Mouse (Mus musculus) midbrain, embryonic 13.5 days (tissue): ENCODE measurements around the gene Gm29797. TPM values are rescaled to one million over a fixed set of nuclear protein-coding genes. Genes with fewer than 3 reads are reported as not detected.

Experiments used
- ATAC-seq: fragments of 200-750 bp; cut with Nextera tagmentation; 2 replicates; pipeline ENCODE4 v1.8.0; 2017; ENCODE audit warnings: mild to moderate bottlenecking, moderate TSS enrichment, moderate library complexity
- H3K27ac ChIP-seq: fragments of 300-500 bp; sonication (generic); 2 replicates; pipeline ENCODE4 v1.5.1; 2015; ENCODE audit warnings: inconsistent platforms, mild to moderate bottlenecking, moderate library complexity
- H3K27me3 ChIP-seq: fragments of 300-500 bp; sonication (generic); 2 replicates; pipeline ENCODE4 v1.6.1; 2015; ENCODE audit warnings: mild to moderate bottlenecking, inconsistent platforms
- H3K36me3 ChIP-seq: fragments of 300-500 bp; sonication (generic); 2 replicates; pipeline ENCODE4 v1.6.1; 2015; ENCODE audit warnings: mild to moderate bottlenecking, inconsistent platforms
- H3K4me1 ChIP-seq: fragments of 300-500 bp; sonication (generic); replicated peaks from 2 replicates; pipeline ENCODE4 v1.6.1; 2015; ENCODE audit warnings: inconsistent platforms
- H3K4me2 ChIP-seq: fragments of 300-500 bp; sonication (generic); replicated peaks from 2 replicates; pipeline ENCODE4 v1.6.1; 2015; ENCODE audit warnings: moderate library complexity, mild to moderate bottlenecking, inconsistent platforms
- H3K4me3 ChIP-seq: fragments of 300-500 bp; sonication (generic); replicated peaks from 2 replicates; pipeline ENCODE4 v1.5.1; 2015; ENCODE audit warnings: mild to moderate bottlenecking, inconsistent platforms
- H3K9ac ChIP-seq: fragments of 300-500 bp; sonication (generic); replicated peaks from 2 replicates; pipeline ENCODE4 v1.6.1; 2015; ENCODE audit warnings: mild to moderate bottlenecking, inconsistent platforms
- H3K9me3 ChIP-seq: fragments of 300-500 bp; sonication (generic); 2 replicates; pipeline ENCODE4 v1.6.1; 2016; ENCODE audit warnings: mild to moderate bottlenecking, inconsistent platforms
- WGBS: fragments of 180-500 bp; shearing (Covaris S2); methylation state at CpG from one replicate; pipeline ENCODE4 v1.1.7; 2015; 5-methylcytosine and 5-hydroxymethylcytosine counted together
- polyA plus RNA-seq: library from polyadenylated mRNA; unstranded; fragments of >200 nt; fragmentation: Nextera tagmentation; extraction: Ambion mirVana; gene quantifications from 2 replicates; pipeline ENCODE4 v1.2.1, GENCODE M21; 2015

Gene Gm29797
- polyA plus RNA-seq, 1 experiment from 2014 or later, result not detected

- no peak overlapping the region for H3K4me3 ChIP-seq
- H3K4me2 ChIP-seq, result peak overlapping the region; percentile 30
- 0 out of 2 replicates have a peak, but pooled peaks have one; percentile 12 for ATAC-seq
- no peak overlapping the region for H3K27ac ChIP-seq
- H3K36me3 ChIP-seq, result no peaks in the 10 kb centered on the region
- H3K9me3 ChIP-seq, result no peaks in the 10 kb centered on the region
- WGBS, result 1% methylated on average over 14 of the region's 14 CpGs
- peaks cover 35% of the 10 kb centered on the region for H3K4me1 ChIP-seq
- peaks cover 45% of the 10 kb centered on the region for H3K27me3 ChIP-seq
- H3K9ac ChIP-seq, result 0 out of 2 replicates have a peak overlapping the region, but pooled peaks have one; percentile 5
Observed at GRCm38 (mm10) chr2:181675454-181675853, 18.6 kb downstream of the Gm29797 start.

- ATAC-seq, result no peak
- 38% methylated on average over 2 of the region's 2 CpGs for WGBS
Observed at GRCm38 (mm10) chr2:181676424-181676823, 19.6 kb downstream of the Gm29797 start.

GRCm38 (mm10) chr2:181677096-181677754 lies 20.4 kb downstream of the Gm29797 start:
- Histone ChIP-seq H3K4me3 (no peak overlapping the region), H3K27ac (no peak overlapping the region; the same call in 1 of the 2 replicates), H3K4me1 (peaks cover 34% of the 10 kb centered on the region), H3K27me3 (peaks cover 27% of the 10 kb centered on the region), H3K9me3 (no peaks in the 10 kb centered on the region), H3K9ac (no peak overlapping the region), H3K36me3 (no peaks in the 10 kb centered on the region), H3K4me2 (no peak overlapping the region)
- ATAC-seq, result no peak
- WGBS, result 58% methylated on average over 5 of the region's 5 CpGs

More at GRCm38 (mm10) chr2:181676424-181676823, 19.6 kb downstream of the Gm29797 start:
- Histone ChIP-seq H3K9me3 (no peaks in the 10 kb centered on the region), H3K9ac (no peak overlapping the region), H3K4me3 (no peak overlapping the region), H3K27me3 (peaks cover 35% of the 10 kb centered on the region), H3K36me3 (no peaks in the 10 kb centered on the region), H3K4me1 (peaks cover 35% of the 10 kb centered on the region), H3K27ac (peak overlapping the region; percentile 57), H3K4me2 (no peak overlapping the region)

DNA sequence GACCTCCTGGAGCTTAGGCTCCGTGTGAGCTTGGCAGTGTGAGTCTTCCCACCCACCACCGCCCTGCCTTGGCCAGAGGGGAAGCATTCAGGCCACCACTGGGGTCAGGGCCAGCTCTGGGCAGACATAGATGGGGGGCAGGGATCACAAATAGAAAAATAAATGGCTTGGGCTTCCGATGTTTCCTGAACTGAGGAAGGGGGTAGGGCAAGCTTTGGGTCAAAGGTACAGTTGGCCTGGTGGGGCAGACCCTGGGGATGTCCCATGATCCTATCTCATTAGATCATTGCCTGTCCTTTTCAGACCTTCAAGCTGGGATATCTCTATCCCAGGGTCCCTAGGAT lies 20.9 kb downstream of the Gm29797 start:
- ATAC-seq, result no peak
- Histone ChIP-seq H3K4me1 (peaks cover 34% of the 10 kb centered on the region), H3K27me3 (peaks cover 22% of the 10 kb centered on the region), H3K4me2 (no peak overlapping the region), H3K27ac (no peak overlapping the region), H3K4me3 (no peak overlapping the region), H3K36me3 (no peaks in the 10 kb centered on the region), H3K9ac (no peak overlapping the region), H3K9me3 (no peaks in the 10 kb centered on the region)
- WGBS, result 63% methylated on average over 3 of the region's 3 CpGs

- 36% methylated on average over 1 of the region's 1 CpGs for WGBS
- Histone ChIP-seq H3K9me3 (no peaks in the 10 kb centered on the region), H3K27ac (no peak overlapping the region), H3K27me3 (peaks cover 12% of the 10 kb centered on the region), H3K9ac (no peak overlapping the region), H3K4me1 (peaks cover 27% of the 10 kb centered on the region), H3K36me3 (no peaks in the 10 kb centered on the region), H3K4me2 (no peak overlapping the region), H3K4me3 (no peak overlapping the region)
- peak; percentile 48 for ATAC-seq
Observed at GRCm38 (mm10) chr2:181678780-181679179, 21.9 kb downstream of the Gm29797 start.

DNA sequence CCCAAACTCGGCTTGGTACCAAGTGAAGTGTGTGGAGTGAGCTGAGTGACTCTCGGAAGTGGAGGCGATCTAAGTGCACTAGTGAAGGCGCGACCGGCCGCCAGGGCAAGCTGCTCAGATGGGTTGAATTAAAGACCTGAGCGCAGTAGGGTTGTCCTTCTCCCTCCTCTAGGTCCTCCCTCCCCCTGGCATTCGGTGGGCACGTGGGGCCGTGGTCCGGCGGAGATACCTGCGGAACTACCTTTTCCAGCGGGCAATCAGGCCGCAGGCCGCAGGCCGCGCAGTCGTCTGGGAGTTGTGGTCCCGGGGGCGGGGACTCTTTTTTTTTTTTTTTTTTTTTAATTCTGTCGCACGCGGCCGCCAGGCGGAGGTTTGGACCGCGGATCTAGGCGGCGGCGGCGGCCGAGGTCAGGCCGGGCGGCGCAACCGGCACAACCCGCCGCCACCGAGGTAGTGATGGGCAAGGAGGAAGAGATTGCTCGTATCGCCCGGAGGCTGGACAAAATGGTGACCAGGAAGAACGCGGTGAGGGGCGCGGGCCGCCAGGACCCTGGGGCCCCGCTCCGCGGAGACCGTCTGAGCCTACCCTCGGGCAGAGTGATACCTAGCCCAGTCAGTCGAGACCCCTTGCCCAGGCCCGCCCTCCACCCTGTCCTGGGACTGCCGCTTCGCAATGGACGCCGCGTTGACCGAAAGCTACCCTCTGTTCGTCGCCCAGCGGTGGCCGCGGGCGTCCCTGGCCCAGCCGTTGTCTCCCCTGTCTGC lies 23.3 kb downstream of the Gm29797 start, which contains the start of gene Tcea2:
Gene Tcea2 (plus strand): TSS at position 360 of the 765 bp plus-strand sequence.
- WGBS, result under 1% methylated on average over 67 of the region's 69 CpGs
- Histone ChIP-seq H3K27me3 (no peaks in the 10 kb centered on the region), H3K27ac (peak within 1 kb of the TSS; percentile 59)

GRCm38 (mm10) chr2:181680716-181681117 lies 23.9 kb downstream of the Gm29797 start:
- Histone ChIP-seq H3K4me3 (peak overlapping the region; percentile 66), H3K27ac (peak overlapping the region; percentile 59), H3K9ac (peak overlapping the region; percentile 87), H3K4me2 (peak overlapping the region; percentile 78), H3K27me3 (no peaks in the 10 kb centered on the region), H3K4me1 (peaks cover 21% of the 10 kb centered on the region), H3K9me3 (no peaks in the 10 kb centered on the region), H3K36me3 (peaks cover 9% of the 10 kb centered on the region)
- ATAC-seq, result peak; percentile 44
- WGBS, result 18% methylated on average over 7 of the region's 7 CpGs

More for the DNA sequence above, 23.3 kb downstream of the Gm29797 start, which contains the start of gene Tcea2:
- Histone ChIP-seq H3K4me2 (peak within 1 kb of the TSS; percentile 78), H3K4me3 (peak within 1 kb of the TSS; percentile 66), H3K4me1 (peaks cover 27% of the 10 kb centered on the region), H3K36me3 (peaks cover 7% of the 10 kb centered on the region; the same call in 1 of the 2 replicates), H3K9me3 (no peaks in the 10 kb centered on the region), H3K9ac (peak within 1 kb of the TSS; percentile 87)
- peak; percentile 82 for ATAC-seq

GRCm38 (mm10) chr2:181681978-181682377 lies 25.1 kb downstream of the Gm29797 start:
- Histone ChIP-seq H3K4me2 (no peak overlapping the region), H3K36me3 (peaks cover 20% of the 10 kb centered on the region), H3K9me3 (no peaks in the 10 kb centered on the region), H3K4me1 (peaks cover 19% of the 10 kb centered on the region), H3K4me3 (no peak overlapping the region), H3K27me3 (no peaks in the 10 kb centered on the region), H3K27ac (no peak overlapping the region), H3K9ac (no peak overlapping the region)
- WGBS, result 94% methylated on average over 1 of the region's 1 CpGs
- ATAC-seq, result no peak

- no peak overlapping the region for H3K4me3 ChIP-seq
- H3K27me3 ChIP-seq, result no peaks in the 10 kb centered on the region
- H3K27ac ChIP-seq, result no peak overlapping the region
- no peaks in the 10 kb centered on the region for H3K9me3 ChIP-seq
- H3K36me3 ChIP-seq, result peaks cover 33% of the 10 kb centered on the region
- WGBS, result 65% methylated on average over 4 of the region's 4 CpGs
- H3K9ac ChIP-seq, result no peak overlapping the region
- H3K4me1 ChIP-seq, result peaks cover 19% of the 10 kb centered on the region
- no peak overlapping the region for H3K4me2 ChIP-seq
- no peak for ATAC-seq
Observed at GRCm38 (mm10) chr2:181683381-181683780, 26.5 kb downstream of the Gm29797 start.

DNA sequence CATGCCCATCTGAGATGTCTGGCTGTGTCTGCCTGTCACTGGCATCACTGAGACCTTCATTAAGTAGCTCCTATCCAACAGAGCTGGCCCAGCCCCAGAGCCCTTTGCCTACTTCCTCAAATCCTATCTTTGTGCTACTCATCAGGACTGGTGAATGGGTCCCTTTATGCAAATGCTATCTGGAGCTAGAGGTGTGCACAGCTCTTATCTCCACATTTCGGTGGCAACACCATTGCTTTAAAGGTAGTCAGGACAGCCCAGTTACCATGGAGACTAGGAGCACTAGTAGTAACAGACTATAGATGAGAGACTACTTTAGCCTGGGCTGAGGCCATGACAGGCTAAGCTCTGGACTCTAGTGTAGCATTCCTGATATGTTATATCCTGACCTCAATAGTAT lies 27.9 kb downstream of the Gm29797 start:
- no peak overlapping the region for H3K27ac ChIP-seq
- H3K4me1 ChIP-seq, result peaks cover 14% of the 10 kb centered on the region
- no peak overlapping the region for H3K4me2 ChIP-seq
- no peak overlapping the region for H3K4me3 ChIP-seq
- H3K9me3 ChIP-seq, result no peaks in the 10 kb centered on the region
- H3K9ac ChIP-seq, result no peak overlapping the region
- H3K36me3 ChIP-seq, result peaks cover 44% of the 10 kb centered on the region
- no peak for ATAC-seq
- 82% methylated on average over 1 of the region's 1 CpGs for WGBS
- H3K27me3 ChIP-seq, result no peaks in the 10 kb centered on the region

- Histone ChIP-seq H3K4me1 (peaks cover 10% of the 10 kb centered on the region), H3K9me3 (no peaks in the 10 kb centered on the region), H3K36me3 (peaks cover 44% of the 10 kb centered on the region), H3K4me3 (no peak overlapping the region), H3K27me3 (no peaks in the 10 kb centered on the region), H3K4me2 (no peak overlapping the region), H3K27ac (no peak overlapping the region), H3K9ac (no peak overlapping the region)
- no peak for ATAC-seq
- 89% methylated on average over 4 of the region's 4 CpGs for WGBS
Observed at GRCm38 (mm10) chr2:181685686-181686085, 28.9 kb downstream of the Gm29797 start.

DNA sequence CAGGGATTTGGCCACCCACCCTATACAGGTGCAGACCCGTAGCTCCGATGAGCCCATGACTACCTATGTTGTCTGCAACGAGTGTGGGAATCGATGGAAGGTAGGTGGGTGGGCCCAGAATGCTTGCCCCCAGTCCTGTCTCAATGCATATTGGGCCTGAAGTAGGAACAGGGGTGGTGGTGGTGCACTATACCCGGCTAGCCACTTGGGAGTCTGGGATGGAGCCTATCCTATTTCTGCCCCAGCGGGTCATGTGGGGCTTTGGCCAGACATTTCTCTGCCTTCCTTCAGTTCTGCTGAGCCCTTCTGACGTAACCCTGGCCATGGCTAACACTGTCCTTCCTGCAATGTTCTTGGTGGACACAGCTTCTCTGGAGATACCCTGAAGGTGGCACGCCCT lies 30.8 kb downstream of the Gm29797 start:
- Histone ChIP-seq H3K36me3 (peaks cover 44% of the 10 kb centered on the region), H3K9ac (no peak overlapping the region), H3K4me3 (no peak overlapping the region), H3K4me2 (no peak overlapping the region), H3K27me3 (no peaks in the 10 kb centered on the region), H3K4me1 (peaks cover 12% of the 10 kb centered on the region), H3K9me3 (no peaks in the 10 kb centered on the region), H3K27ac (no peak overlapping the region)
- WGBS, result 95% methylated on average over 8 of the region's 8 CpGs
- no peak for ATAC-seq
